Comparison of ENCODE assay signal across 16 mouse cellular contexts in the genomic region with DNA sequence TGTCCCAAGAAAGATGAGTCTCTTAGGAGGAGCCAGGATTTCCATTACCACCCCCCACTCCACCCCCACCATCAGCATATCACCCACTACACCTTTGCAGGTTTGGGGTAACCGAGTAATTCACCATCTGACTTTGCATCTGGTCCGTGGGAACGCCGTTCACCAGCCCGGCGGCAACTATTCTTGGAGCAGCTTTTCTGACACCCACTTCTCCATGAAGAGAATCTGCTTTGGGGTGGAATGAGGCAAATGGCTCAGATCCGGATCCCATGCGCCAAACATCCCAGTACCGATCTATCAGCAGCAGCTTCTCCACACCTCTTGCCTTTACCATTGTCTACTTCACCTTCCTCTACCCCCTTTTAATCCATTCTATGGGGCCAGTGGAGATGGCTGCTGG. TPM values are rescaled to one million over a fixed set of nuclear protein-coding genes. Genes with fewer than 3 reads are reported as not detected.
DNase-seq lines count a peak whose midpoint lies in the region; ATAC-seq and TF ChIP-seq lines count a peak whose summit lies in the region.
"Had no signal": no experiment of that assay in that cellular context is flagged by ENCODE, and none has a peak within 500 bp of the region (broad histone marks: within the 10 kb centered on the region; RNA-seq: fewer than 3 reads in every experiment).

No protein-coding gene starts in this region.

- H3K4me1 ChIP-seq in spleen, adult 2 months (ENCODE audit: control insufficient read depth, insufficient read depth, insufficient read length): peaks cover 33% of the 10 kb centered on the region; the same call in 1 of the 2 replicates
- peaks cover 3% of the 10 kb centered on the region for H3K4me1 ChIP-seq in hindbrain, embryonic 16.5 days (ENCODE audit: control insufficient read depth, insufficient read depth, low read depth, low read length)
- H3K4me1 ChIP-seq: embryonic facial prominence, embryonic 12.5 days had no signal

- peak overlapping the region; percentile 21 for H3K27ac ChIP-seq in spleen, adult 2 months (ENCODE audit: insufficient read depth, low read length)
- no peak overlapping the region for H3K27ac ChIP-seq in hindbrain, embryonic 16.5 days (ENCODE audit: low read depth, low read length)
- H3K27ac ChIP-seq: embryonic facial prominence, embryonic 12.5 days; midbrain, embryonic 12.5 days had no signal

- no peaks in the 10 kb centered on the region for H3K36me3 ChIP-seq in spleen, adult 2 months (ENCODE audit: control insufficient read depth, insufficient read depth, low read length)
- H3K36me3 ChIP-seq in hindbrain, embryonic 16.5 days (ENCODE audit: control insufficient read depth, insufficient read depth, low read length): no peaks in the 10 kb centered on the region
- H3K36me3 ChIP-seq: embryonic facial prominence, embryonic 12.5 days; midbrain, embryonic 12.5 days had no signal

- WGBS in spleen, adult 2 months: 93% methylated on average over 9 of the region's 9 CpGs
- WGBS in hindbrain, embryonic 16.5 days: 91% methylated on average over 9 of the region's 9 CpGs

- H3K9ac ChIP-seq in hindbrain, embryonic 16.5 days (ENCODE audit: low read depth, low read length): no peak overlapping the region
- H3K9ac ChIP-seq: embryonic facial prominence, embryonic 12.5 days; midbrain, embryonic 12.5 days had no signal

- no peak overlapping the region for H3K4me3 ChIP-seq in spleen, adult 2 months (ENCODE audit: extremely low read depth, insufficient read depth, insufficient read length)
- H3K4me3 ChIP-seq in hindbrain, embryonic 16.5 days (ENCODE audit: low read length): no peak overlapping the region
- H3K4me3 ChIP-seq: embryonic facial prominence, embryonic 12.5 days; midbrain, embryonic 12.5 days; myocyte had no signal

- TF ChIP-seq POLR2A in spleen, adult 2 months (IDR thresholded peaks at IDR 0.05; ENCODE audit: low read depth, low read length): no peak

- no peak for DNase-seq in spleen, adult 2 months (ENCODE audit: low read depth in 1 of 2, low spot score in 2 of 2)
- no peak for DNase-seq in spleen, postnatal 4 days (ENCODE audit: low spot score in 2 of 2)
- peak; percentile 82 for DNase-seq in layer of hippocampus, adult 9-11 months
- peak; percentile 67 to 69 for DNase-seq in left cerebral cortex, postnatal 36 days (ENCODE audit: low spot score in 2 of 2)
- no peak for DNase-seq in kidney, postnatal 36 days
- DNase-seq: adrenal gland, postnatal 36 days; gastrocnemius, postnatal 14 days; kidney, postnatal 25 days; liver had no signal

- H3K27me3 ChIP-seq in spleen, adult 2 months (ENCODE audit: control insufficient read depth, insufficient read depth, low read length): no peaks in the 10 kb centered on the region
- H3K27me3 ChIP-seq in hindbrain, embryonic 16.5 days (replicated peaks; ENCODE audit: control insufficient read depth, insufficient read depth, low read length): no peaks in the 10 kb centered on the region
- H3K27me3 ChIP-seq: embryonic facial prominence, embryonic 12.5 days had no signal

- no peak for ATAC-seq in activated CD4-positive, CD25-positive, alpha-beta regulatory T cell, adult 4 months
- ATAC-seq in hindbrain, embryonic 16.5 days: no peak

- H3K4me2 ChIP-seq in hindbrain, embryonic 16.5 days (ENCODE audit: low read length): no peak overlapping the region
- H3K4me2 ChIP-seq: embryonic facial prominence, embryonic 12.5 days; heart, embryonic 11.5 days; midbrain, embryonic 12.5 days had no signal

- intact Hi-C loops in left cerebral cortex, postnatal 36 days (cut with DNase I): loop anchor here (5.0 kb wide), 1 partner anchor 38 kb away; the partner anchor contains the start of gene Diras2

- no peaks in the 10 kb centered on the region for H3K9me3 ChIP-seq in hindbrain, embryonic 16.5 days (ENCODE audit: control insufficient read depth, low read length)
- H3K9me3 ChIP-seq: embryonic facial prominence, embryonic 12.5 days; midbrain, embryonic 12.5 days had no signal

- TF ChIP-seq CTCF in spleen, adult 2 months (IDR thresholded peaks at IDR 0.05; ENCODE audit: extremely low read depth, insufficient read depth, insufficient read length, insufficient replicate concordance): no peak

RNA-seq across cellular contexts. Expression of gene Syk, which starts 12.7 kb away (rescaled TPM):
- polyA plus RNA-seq in spleen, adult 2 months (2012; rRNA removed): 119 and 126 TPM in 2 replicates
- 1 to 10 TPM; 3.5 to 3.6 TPM for total RNA-seq in left cerebral cortex, postnatal 36 days (2021)
- polyA plus RNA-seq in activated CD4-positive, CD25-positive, alpha-beta regulatory T cell, adult 4 months (2017; shearing (Covaris generic)): 1 to 10 TPM in 1 of 2 experiments, under 1 TPM in 1; 0.63 to 1.4 TPM
- 1.1 and 1.4 TPM in 2 replicates for polyA plus RNA-seq in hindbrain, embryonic 16.5 days (2015; fragmentation: Nextera tagmentation; extraction: Ambion mirVana)

RNA-seq across cellular contexts. Expression of gene Diras2, which starts 39.2 kb away (rescaled TPM):
- 2.0 TPM in 2 replicates for polyA plus RNA-seq in spleen, adult 2 months (2012; rRNA removed)
- 100 to 1,000 TPM; 158 to 220 TPM for total RNA-seq in left cerebral cortex, postnatal 36 days (2021)
- polyA plus RNA-seq in activated CD4-positive, CD25-positive, alpha-beta regulatory T cell, adult 4 months (2017; shearing (Covaris generic)): not detected
- 6.2 and 7.9 TPM in 2 replicates for polyA plus RNA-seq in hindbrain, embryonic 16.5 days (2015; fragmentation: Nextera tagmentation; extraction: Ambion mirVana)
- total RNA-seq: MEL had no signal

Comparison
In these comparisons a context has a peak if more than half of its experiments do, and no peak if none do; other contexts are left out.
1. DNase-seq: peak in layer of hippocampus, adult 9-11 months (single experiment) and left cerebral cortex, postnatal 36 days (2 of 2); none in spleen, adult 2 months (0 of 2), spleen, postnatal 4 days (0 of 2) and kidney, postnatal 36 days (0 of 2).
2. RNA of gene Syk, which starts 12.7 kb away (polyA plus RNA-seq): 119 to 126 TPM in spleen, adult 2 months; 0.63 to 1.4 TPM in activated CD4-positive, CD25-positive, alpha-beta regulatory T cell, adult 4 months and 1.1 to 1.4 TPM in hindbrain, embryonic 16.5 days; every median in the first group is over 10 times any median in the second.